Mouse (Mus musculus) central nervous system, embryonic 11.5 days (tissue): ENCODE measurements around the gene Rxrb. TPM values are rescaled to one million over a fixed set of nuclear protein-coding genes. Genes with fewer than 3 reads are reported as not detected.

Source experiments
- polyA plus RNA-seq: library from polyadenylated mRNA; depleted of rRNA; stranded (reverse); fragments of >200 nt; gene quantifications from 2 replicates; pipeline ENCODE4 v1.2.3, GENCODE M21; 2012; rRNA removed

Rxrb gene
- 70.8 and 149 TPM in 2 replicates for polyA plus RNA-seq

GRCm38 (mm10) chr17:34031465-34032173 lies at the start of gene Rxrb, which contains the start of gene Slc39a7:
Rxrb (plus strand) TSS chr17:34031812.
Slc39a7 (minus strand) TSS chr17:34031682.

GRCm38 (mm10) chr17:34000150-34000537 lies 31.5 kb upstream of the Rxrb start, which contains the start of gene H2-K1:
H2-K1 (minus strand) TSS chr17:34000347.

GRCm38 (mm10) chr17:34024317-34024821 lies 7.2 kb upstream of the Rxrb start, which contains the start of gene Ring1:
Ring1 (minus strand) TSS chr17:34024680.

GRCm38 (mm10) chr17:34027656-34028223 lies 3.9 kb upstream of the Rxrb start, which contains the start of gene H2-Ke6:
H2-Ke6 (minus strand) TSS chr17:34028060.

GRCm38 (mm10) chr17:34038878-34039561 lies 7.4 kb downstream of the Rxrb start, which contains the start of gene Col11a2:
Col11a2 (plus strand) TSS chr17:34039437.

Other genes with a start within 250 kb of the Rxrb start
- gene Angptl4, start 250.0 kb upstream of the Rxrb start, polyA plus RNA-seq: 9.9 and 15.8 TPM in 2 replicates
- gene Kank3, start 221.3 kb upstream of the Rxrb start, polyA plus RNA-seq: 26.6 and 36.0 TPM in 2 replicates
- gene Rps28, start 207.2 kb upstream of the Rxrb start, polyA plus RNA-seq: 1,507 and 1,646 TPM in 2 replicates
- gene Ndufa7, start 207.2 kb upstream of the Rxrb start, polyA plus RNA-seq: 204 and 305 TPM in 2 replicates
- gene Cd320, start 188.7 kb upstream of the Rxrb start, polyA plus RNA-seq: 44.5 and 53.5 TPM in 2 replicates
- gene Gm7029, start 158.0 kb upstream of the Rxrb start, polyA plus RNA-seq: not detected in 2 replicates
- 69.2 and 101 TPM in 2 replicates for gene Kifc1, start 141.2 kb upstream of the Rxrb start, polyA plus RNA-seq
- 0.31 and 0.34 TPM in 2 replicates for gene Platr17, start 126.7 kb upstream of the Rxrb start, polyA plus RNA-seq
- gene Daxx, start 122.4 kb upstream of the Rxrb start, polyA plus RNA-seq: 44.9 and 59.5 TPM in 2 replicates
- 10.9 and 14.0 TPM in 2 replicates for gene Tapbp, start 115.9 kb upstream of the Rxrb start, polyA plus RNA-seq
- gene Zbtb22, start 115.9 kb upstream of the Rxrb start, polyA plus RNA-seq: 29.6 and 32.9 TPM in 2 replicates
- 130 and 228 TPM in 2 replicates for gene Rgl2, start 102.3 kb upstream of the Rxrb start, polyA plus RNA-seq
- gene Pfdn6, start 91.5 kb upstream of the Rxrb start, polyA plus RNA-seq: 119 and 140 TPM in 2 replicates
- 32.1 and 46.5 TPM in 2 replicates for gene Wdr46, start 91.2 kb upstream of the Rxrb start, polyA plus RNA-seq
- 4.3 and 4.7 TPM in 2 replicates for gene B3galt4, start 80.3 kb upstream of the Rxrb start, polyA plus RNA-seq
- gene Vps52, start 76.0 kb upstream of the Rxrb start, polyA plus RNA-seq: 44.6 and 48.5 TPM in 2 replicates
- 1,239 and 1,610 TPM in 2 replicates for gene Rps18, start 75.8 kb upstream of the Rxrb start, polyA plus RNA-seq
- 26.7 and 37.4 TPM in 2 replicates for gene H2-K1, start 31.5 kb upstream of the Rxrb start, polyA plus RNA-seq
- 55.3 and 116 TPM in 2 replicates for gene Ring1, start 7.1 kb upstream of the Rxrb start, polyA plus RNA-seq
- gene H2-Ke6, start 3.8 kb upstream of the Rxrb start, polyA plus RNA-seq: 96.6 and 160 TPM in 2 replicates
- gene Slc39a7, start 130 bp upstream of the Rxrb start, polyA plus RNA-seq: 118 and 126 TPM in 2 replicates
- gene Col11a2, start 7.6 kb downstream of the Rxrb start, polyA plus RNA-seq: 7.9 and 11.4 TPM in 2 replicates
- 0.30 and 0.45 TPM in 2 replicates for gene H2-Oa, start 60.5 kb downstream of the Rxrb start, polyA plus RNA-seq
- 5.2 and 6.9 TPM in 2 replicates for gene H2-DMa, start 87.7 kb downstream of the Rxrb start, polyA plus RNA-seq
- gene Brd2, start 90.8 kb downstream of the Rxrb start, polyA plus RNA-seq: 188 and 203 TPM in 2 replicates
- 0.04 and 0.15 TPM in 2 replicates for gene H2-DMb2, start 111.5 kb downstream of the Rxrb start, polyA plus RNA-seq
- gene H2-DMb1, start 121.3 kb downstream of the Rxrb start, polyA plus RNA-seq: 0.34 and 0.46 TPM in 2 replicates
- gene Tap1, start 155.7 kb downstream of the Rxrb start, polyA plus RNA-seq: 0.89 and 1.6 TPM in 2 replicates
- 0.78 and 0.89 TPM in 2 replicates for gene Psmb9, start 156.0 kb downstream of the Rxrb start, polyA plus RNA-seq
- gene Psmb8, start 165.9 kb downstream of the Rxrb start, polyA plus RNA-seq: 2.1 and 2.8 TPM in 2 replicates
- 0.62 and 1.1 TPM in 2 replicates for gene Tap2, start 171.7 kb downstream of the Rxrb start, polyA plus RNA-seq
- not detected in 2 replicates for gene H2-Ob, start 207.1 kb downstream of the Rxrb start, polyA plus RNA-seq
- 2.3 and 2.9 TPM in 2 replicates for gene H2-Ab1, start 225.9 kb downstream of the Rxrb start, polyA plus RNA-seq